Mouse (Mus musculus) hindbrain, embryonic 16.5 days (tissue): ENCODE measurements at regions not wholly inside any gene's neighbourhood (a gene's known extent, or its start where the extent isn't known, plus 50 kb on each side); places are given as distances from the start of the nearest gene placed in this dataset.

Experiments used
- ATAC-seq: fragments of 200-750 bp; cut with Nextera tagmentation; 2 replicates; pipeline ENCODE4 v1.8.0; 2017; ENCODE audit warnings: moderate TSS enrichment, moderate library complexity
- H3K27ac ChIP-seq: fragments of 300-500 bp; sonication (generic); 2 replicates; pipeline ENCODE4 v1.5.1; 2014; ENCODE audit warnings: low read depth, mild to moderate bottlenecking, control low read depth, low read length, moderate library complexity
- H3K27me3 ChIP-seq: fragments of 300-500 bp; sonication (generic); replicated peaks from 2 replicates; pipeline ENCODE4 v1.6.1; 2014; ENCODE audit warnings: low read length; ENCODE audit not compliant: control insufficient read depth, insufficient read depth
- H3K36me3 ChIP-seq: fragments of 300-500 bp; sonication (generic); 2 replicates; pipeline ENCODE4 v1.6.1; 2014; ENCODE audit warnings: mild to moderate bottlenecking, low read length, moderate library complexity, mixed read lengths; ENCODE audit not compliant: control insufficient read depth, insufficient read depth
- H3K4me1 ChIP-seq: fragments of 300-500 bp; sonication (generic); 2 replicates; pipeline ENCODE4 v1.6.1; 2014; ENCODE audit warnings: low read depth, low read length; ENCODE audit not compliant: control insufficient read depth, insufficient read depth
- H3K4me2 ChIP-seq: fragments of 300-500 bp; sonication (generic); 2 replicates; pipeline ENCODE4 v1.6.1; 2014; ENCODE audit warnings: mild to moderate bottlenecking, low read length, control low read depth, moderate library complexity
- H3K4me3 ChIP-seq: fragments of 300-500 bp; sonication (generic); 2 replicates; pipeline ENCODE4 v1.5.1; 2014; ENCODE audit warnings: mild to moderate bottlenecking, low read length, control low read depth, moderate library complexity
- H3K9ac ChIP-seq: fragments of 300-500 bp; sonication (generic); 2 replicates; pipeline ENCODE4 v1.6.1; 2014; ENCODE audit warnings: low read depth, mild to moderate bottlenecking, control low read depth, low read length, moderate library complexity
- H3K9me3 ChIP-seq: fragments of 300-500 bp; sonication (generic); 2 replicates; pipeline ENCODE4 v1.6.1; 2014; ENCODE audit warnings: mild to moderate bottlenecking, low read length, moderate library complexity; ENCODE audit not compliant: control insufficient read depth
- WGBS: fragments of 180-500 bp; shearing (Covaris S2); extraction: QIAGEN DNeasy Blood & Tissue Kit; methylation state at CpG from one replicate; pipeline ENCODE4 v1.1.7; 2014; 5-methylcytosine and 5-hydroxymethylcytosine counted together

- Histone ChIP-seq H3K4me2 (no peak overlapping the region), H3K4me3 (no peak overlapping the region), H3K9ac (no peak overlapping the region), H3K27ac (no peak overlapping the region), H3K36me3 (no peaks in the 10 kb centered on the region), H3K9me3 (no peaks in the 10 kb centered on the region), H3K4me1 (no peaks in the 10 kb centered on the region), H3K27me3 (no peaks in the 10 kb centered on the region)
- no peak for ATAC-seq
- WGBS: 84% methylated on average over 5 of the region's 5 CpGs
Measured at GRCm38 (mm10) chr17:82215728-82216623, 477.8 kb upstream of the Slc8a1 start.

- Histone ChIP-seq H3K27ac (no peak overlapping the region), H3K4me3 (no peak overlapping the region), H3K9ac (no peak overlapping the region), H3K4me2 (no peak overlapping the region), H3K9me3 (no peaks in the 10 kb centered on the region), H3K4me1 (no peaks in the 10 kb centered on the region), H3K36me3 (no peaks in the 10 kb centered on the region), H3K27me3 (no peaks in the 10 kb centered on the region)
- no peak for ATAC-seq
- WGBS: 78% methylated on average over 2 of the region's 2 CpGs
Measured at GRCm38 (mm10) chr17:82199981-82200380, 461.8 kb upstream of the Slc8a1 start.

GRCm38 (mm10) chr17:82199031-82199642, 461.0 kb upstream of the Slc8a1 start:
- no peaks in the 10 kb centered on the region for H3K27me3 ChIP-seq
- ATAC-seq: peak; percentile 84
- H3K9me3 ChIP-seq: no peaks in the 10 kb centered on the region
- H3K4me2 ChIP-seq: no peak overlapping the region
- WGBS: 12% methylated on average over 5 of the region's 5 CpGs
- no peaks in the 10 kb centered on the region for H3K4me1 ChIP-seq
- no peak overlapping the region for H3K27ac ChIP-seq
- H3K4me3 ChIP-seq: no peak overlapping the region
- H3K36me3 ChIP-seq: no peaks in the 10 kb centered on the region
- H3K9ac ChIP-seq: no peak overlapping the region

GRCm38 (mm10) chr17:82184261-82184660, 446.1 kb upstream of the Slc8a1 start:
- no peaks in the 10 kb centered on the region for H3K36me3 ChIP-seq
- H3K4me1 ChIP-seq: no peaks in the 10 kb centered on the region
- no peak overlapping the region for H3K4me3 ChIP-seq
- WGBS: 73% methylated on average over 2 of the region's 2 CpGs
- no peaks in the 10 kb centered on the region for H3K27me3 ChIP-seq
- H3K9me3 ChIP-seq: no peaks in the 10 kb centered on the region
- H3K27ac ChIP-seq: no peak overlapping the region
- H3K4me2 ChIP-seq: no peak overlapping the region
- ATAC-seq: no peak
- H3K9ac ChIP-seq: no peak overlapping the region

GRCm38 (mm10) chr17:82171216-82171615, 433.0 kb upstream of the Slc8a1 start:
- no peak overlapping the region for H3K4me3 ChIP-seq
- no peaks in the 10 kb centered on the region for H3K27me3 ChIP-seq
- no peaks in the 10 kb centered on the region for H3K9me3 ChIP-seq
- no peaks in the 10 kb centered on the region for H3K36me3 ChIP-seq
- ATAC-seq: no peak
- H3K4me1 ChIP-seq: no peaks in the 10 kb centered on the region
- H3K4me2 ChIP-seq: no peak overlapping the region
- H3K9ac ChIP-seq: no peak overlapping the region
- H3K27ac ChIP-seq: no peak overlapping the region
- 77% methylated on average over 1 of the region's 1 CpGs for WGBS

GRCm38 (mm10) chr17:82153446-82153845, 415.3 kb upstream of the Slc8a1 start:
- Histone ChIP-seq H3K4me1 (no peaks in the 10 kb centered on the region), H3K4me3 (no peak overlapping the region), H3K9me3 (no peaks in the 10 kb centered on the region), H3K36me3 (no peaks in the 10 kb centered on the region), H3K4me2 (no peak overlapping the region), H3K27me3 (no peaks in the 10 kb centered on the region), H3K9ac (no peak overlapping the region), H3K27ac (no peak overlapping the region)
- no peak for ATAC-seq
- WGBS: 50% methylated on average over 2 of the region's 2 CpGs

- no peak for ATAC-seq
- H3K4me1 ChIP-seq: no peaks in the 10 kb centered on the region
- H3K9ac ChIP-seq: no peak overlapping the region
- H3K27ac ChIP-seq: no peak overlapping the region
- WGBS: 86% methylated on average over 3 of the region's 3 CpGs
- no peaks in the 10 kb centered on the region for H3K27me3 ChIP-seq
- no peaks in the 10 kb centered on the region for H3K36me3 ChIP-seq
- no peaks in the 10 kb centered on the region for H3K9me3 ChIP-seq
- no peak overlapping the region for H3K4me2 ChIP-seq
- no peak overlapping the region for H3K4me3 ChIP-seq
Measured at GRCm38 (mm10) chr17:82134843-82135242, 396.7 kb upstream of the Slc8a1 start.

- 84% methylated on average over 3 of the region's 3 CpGs for WGBS
- H3K9me3 ChIP-seq: no peaks in the 10 kb centered on the region
- no peaks in the 10 kb centered on the region for H3K36me3 ChIP-seq
- H3K4me2 ChIP-seq: no peak overlapping the region
- no peaks in the 10 kb centered on the region for H3K4me1 ChIP-seq
- H3K27ac ChIP-seq: no peak overlapping the region
- H3K27me3 ChIP-seq: no peaks in the 10 kb centered on the region
- H3K9ac ChIP-seq: no peak overlapping the region
- no peak overlapping the region for H3K4me3 ChIP-seq
- no peak for ATAC-seq
Measured at GRCm38 (mm10) chr17:82132941-82133340, 394.8 kb upstream of the Slc8a1 start.

GRCm38 (mm10) chr17:82087141-82087540, 349.0 kb upstream of the Slc8a1 start:
- WGBS: 96% methylated on average over 3 of the region's 3 CpGs

More at GRCm38 (mm10) chr17:82087141-82087540, 349.0 kb upstream of the Slc8a1 start:
- Histone ChIP-seq H3K4me1 (no peaks in the 10 kb centered on the region), H3K9me3 (no peaks in the 10 kb centered on the region), H3K27me3 (no peaks in the 10 kb centered on the region), H3K4me3 (no peak overlapping the region), H3K4me2 (no peak overlapping the region), H3K9ac (no peak overlapping the region), H3K27ac (no peak overlapping the region), H3K36me3 (no peaks in the 10 kb centered on the region)
- ATAC-seq: no peak
